Mouse (Mus musculus): ENCODE data around the gene Cp. TPM values are rescaled to one million over a fixed set of nuclear protein-coding genes. Genes with fewer than 3 reads are reported as not detected.
A peak's percentile ranks its signal among the peaks of the same experiment; 100 is the strongest.
"Not testable (repeated sequence)": the region's sequence is repeated elsewhere in the genome, so short reads cannot be mapped to it uniquely, and the experiment has no call there.

The Cp gene
- polyA plus RNA-seq, 2 experiments = 1.3 TPM

DNA sequence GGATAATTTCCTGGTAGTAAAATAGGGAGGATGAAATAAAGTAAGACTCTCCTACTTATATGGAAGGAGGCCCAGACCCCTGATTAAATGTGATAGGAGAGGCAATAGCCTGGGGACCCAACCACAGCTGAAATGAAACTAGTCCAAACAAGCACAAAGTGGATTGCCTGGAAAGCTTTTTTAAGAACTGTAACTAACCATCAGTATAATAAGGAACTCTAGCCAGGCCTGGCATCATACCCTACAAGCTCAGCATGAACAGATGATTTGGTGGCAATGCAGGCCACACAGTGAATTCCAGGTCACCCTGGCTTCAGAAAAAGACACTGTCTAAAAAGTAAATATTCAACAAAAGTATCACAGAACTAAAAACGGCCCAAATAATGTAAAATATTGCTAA, 48.8 kb downstream of the Cp start:
- Histone ChIP-seq H3K4me3 (replicated peaks; ENCODE audit: low read length) (no peak overlapping the region), H3K4me2 (replicated peaks; ENCODE audit: low read depth, low read length, severe bottlenecking) (no peak overlapping the region), H3K27ac (replicated peaks; ENCODE audit: low read depth, low read length) (no peak overlapping the region), H3K36me3 (ENCODE audit: control insufficient read depth, insufficient read depth, low read length) (peaks cover 9% of the 10 kb centered on the region; the same call in 1 of the 2 replicates), H3K9me3 (ENCODE audit: control insufficient read depth, low read length) (no peaks in the 10 kb centered on the region), H3K27me3 (ENCODE audit: control insufficient read depth, insufficient read depth, low read length) (no peaks in the 10 kb centered on the region), H3K9ac (ENCODE audit: low read depth, low read length, severe bottlenecking) (no peak overlapping the region), H3K4me1 (ENCODE audit: control insufficient read depth, insufficient read depth, low read length) (peaks cover 3% of the 10 kb centered on the region; the same call in 1 of the 2 replicates)
- WGBS = 71% methylated on average over 1 of the region's 1 CpGs
- ATAC-seq (ENCODE audit: low FRiP score, low read depth) (no peak), DNase-seq (ENCODE audit: low spot score) (no peak)
- no peak for TF ChIP-seq POLR2A (IDR thresholded peaks at IDR 0.05; ENCODE audit: borderline replicate concordance, extremely low read depth, insufficient read depth, insufficient read length)

DNA sequence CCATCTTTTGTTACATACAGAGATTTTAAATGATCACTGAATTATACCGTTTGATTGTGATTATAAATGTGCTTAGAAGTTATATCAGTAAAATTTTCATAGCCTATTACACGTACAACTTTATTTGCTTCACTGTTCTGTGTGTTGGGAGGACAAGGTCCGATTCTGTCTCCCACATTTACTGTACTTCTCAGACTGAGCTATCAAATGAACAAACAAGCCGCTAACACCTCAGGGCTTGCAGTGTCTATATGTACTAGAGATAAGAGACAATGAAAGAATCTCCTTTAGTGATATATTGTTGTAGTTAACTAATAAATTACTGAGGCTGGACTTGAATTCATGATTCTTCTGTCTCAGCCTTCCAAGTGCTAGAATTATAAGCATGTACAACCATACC, 50.4 kb downstream of the Cp start:
- no peak for DNase-seq (ENCODE audit: low spot score)
- H3K27me3 ChIP-seq (ENCODE audit: control insufficient read depth, insufficient read depth, low read length) = no peaks in the 10 kb centered on the region
- no peak overlapping the region for H3K4me2 ChIP-seq (replicated peaks; ENCODE audit: low read depth, low read length, severe bottlenecking)
- no peak overlapping the region for H3K4me3 ChIP-seq (replicated peaks; ENCODE audit: low read length)
- H3K4me1 ChIP-seq (ENCODE audit: control insufficient read depth, insufficient read depth, low read length) = peaks cover 10% of the 10 kb centered on the region; the same call in 1 of the 2 replicates
- no peak for TF ChIP-seq POLR2A (IDR thresholded peaks at IDR 0.05; ENCODE audit: borderline replicate concordance, extremely low read depth, insufficient read depth, insufficient read length)
- H3K9ac ChIP-seq (ENCODE audit: low read depth, low read length, severe bottlenecking) = no peak overlapping the region
- H3K9me3 ChIP-seq (ENCODE audit: control insufficient read depth, low read length) = no peaks in the 10 kb centered on the region
- H3K27ac ChIP-seq (replicated peaks; ENCODE audit: low read depth, low read length) = no peak overlapping the region
- 80% methylated on average over 4 of the region's 4 CpGs for WGBS
- peaks cover 5% of the 10 kb centered on the region; the same call in 1 of the 2 replicates for H3K36me3 ChIP-seq (ENCODE audit: control insufficient read depth, insufficient read depth, low read length)
- ATAC-seq (ENCODE audit: low FRiP score, low read depth) = no peak

DNA sequence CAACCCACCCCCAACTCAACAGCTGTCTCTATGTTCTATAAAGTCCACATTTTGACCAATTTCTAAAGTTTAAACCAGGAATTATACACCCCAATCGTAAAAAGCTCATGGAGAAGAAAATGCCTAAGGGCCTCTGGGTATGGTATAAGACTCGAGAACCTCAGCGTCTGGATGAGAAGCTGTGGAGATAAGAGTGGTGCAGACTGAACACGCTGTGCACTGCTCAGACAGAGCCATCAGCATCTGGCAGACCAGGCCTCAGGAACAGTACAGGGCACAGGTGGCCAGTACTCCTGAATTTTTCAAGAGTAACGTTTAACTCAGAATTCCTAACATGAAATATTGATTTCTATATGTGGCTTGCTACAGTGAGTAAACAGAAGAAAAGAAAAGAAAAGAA, 50.9 kb downstream of the Cp start:
- no peak overlapping the region for H3K4me3 ChIP-seq (replicated peaks; ENCODE audit: low read length)
- H3K27me3 ChIP-seq (ENCODE audit: control insufficient read depth, insufficient read depth, low read length) = no peaks in the 10 kb centered on the region
- H3K4me1 ChIP-seq (ENCODE audit: control insufficient read depth, insufficient read depth, low read length) = peaks cover 10% of the 10 kb centered on the region; the same call in 1 of the 2 replicates
- H3K36me3 ChIP-seq (ENCODE audit: control insufficient read depth, insufficient read depth, low read length) = peaks cover 5% of the 10 kb centered on the region; the same call in 1 of the 2 replicates
- H3K4me2 ChIP-seq (replicated peaks; ENCODE audit: low read depth, low read length, severe bottlenecking) = no peak overlapping the region
- DNase-seq (ENCODE audit: low spot score) (no peak), ATAC-seq (ENCODE audit: low FRiP score, low read depth) (no peak)
- H3K27ac ChIP-seq (replicated peaks; ENCODE audit: low read depth, low read length) = no peak overlapping the region
- H3K9ac ChIP-seq (ENCODE audit: low read depth, low read length, severe bottlenecking) = no peak overlapping the region
- WGBS = 53% methylated on average over 5 of the region's 5 CpGs
- no peak for TF ChIP-seq POLR2A (IDR thresholded peaks at IDR 0.05; ENCODE audit: borderline replicate concordance, extremely low read depth, insufficient read depth, insufficient read length)
- H3K9me3 ChIP-seq (ENCODE audit: control insufficient read depth, low read length) = no peaks in the 10 kb centered on the region

DNA sequence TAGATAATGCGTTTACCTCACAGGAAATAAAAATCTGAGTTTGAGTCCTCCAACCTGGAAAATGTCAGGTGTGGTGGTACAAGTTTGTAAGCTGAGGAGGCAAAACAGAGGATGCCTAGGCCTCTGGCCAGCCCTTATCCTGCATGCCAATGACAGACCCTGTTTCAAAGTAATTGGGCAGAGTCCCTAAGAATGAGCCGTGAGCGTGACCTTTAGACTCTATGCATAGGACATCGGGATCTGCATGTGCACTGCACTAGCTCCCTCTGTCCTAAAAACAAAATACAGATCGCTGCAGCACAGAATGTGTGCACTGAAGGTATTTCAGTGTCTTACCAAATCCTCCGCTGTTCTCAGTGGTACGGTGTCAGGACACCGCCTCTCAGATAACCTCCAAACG, 53.6 kb downstream of the Cp start:
- 0 out of 2 replicates have a peak, but pooled peaks cover 4% of the 10 kb centered on the region for H3K36me3 ChIP-seq (ENCODE audit: control insufficient read depth, insufficient read depth, low read length)
- H3K4me1 ChIP-seq (ENCODE audit: control insufficient read depth, insufficient read depth, low read length) = peaks cover 10% of the 10 kb centered on the region; the same call in 1 of the 2 replicates
- H3K9ac ChIP-seq (ENCODE audit: low read depth, low read length, severe bottlenecking) = no peak overlapping the region
- ATAC-seq (ENCODE audit: low FRiP score, low read depth) (peak; percentile 26), DNase-seq (ENCODE audit: low spot score) (no peak)
- no peak for TF ChIP-seq POLR2A (IDR thresholded peaks at IDR 0.05; ENCODE audit: borderline replicate concordance, extremely low read depth, insufficient read depth, insufficient read length)
- H3K4me3 ChIP-seq (replicated peaks; ENCODE audit: low read length) = no peak overlapping the region
- H3K27ac ChIP-seq (replicated peaks; ENCODE audit: low read depth, low read length) = peak overlapping the region; percentile 74
- 77% methylated on average over 9 of the region's 9 CpGs for WGBS
- no peaks in the 10 kb centered on the region for H3K9me3 ChIP-seq (ENCODE audit: control insufficient read depth, low read length)
- no peak overlapping the region for H3K4me2 ChIP-seq (replicated peaks; ENCODE audit: low read depth, low read length, severe bottlenecking)
- H3K27me3 ChIP-seq (ENCODE audit: control insufficient read depth, insufficient read depth, low read length) = no peaks in the 10 kb centered on the region

DNA sequence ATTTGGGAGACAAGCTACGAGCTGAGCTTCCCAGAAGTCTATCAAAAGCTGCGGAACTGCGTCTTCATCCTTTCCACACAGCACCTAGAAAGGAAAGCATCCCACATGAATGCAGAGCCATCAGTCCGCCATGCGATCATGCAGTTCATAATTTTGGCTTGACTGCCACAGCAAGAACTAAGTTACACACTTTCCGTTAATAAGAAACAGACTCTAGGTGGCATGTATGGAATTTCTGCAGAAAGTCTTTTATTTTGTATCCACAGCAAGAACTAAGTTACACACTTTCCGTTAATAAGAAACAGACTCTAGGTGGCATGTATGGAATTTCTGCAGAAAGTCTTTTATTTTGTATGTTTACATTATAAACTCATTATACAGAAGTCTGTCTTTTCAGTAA, 54.1 kb downstream of the Cp start:
- not testable (repeated sequence) for H3K27me3 ChIP-seq (ENCODE audit: control insufficient read depth, insufficient read depth, low read length); H3K9ac ChIP-seq (ENCODE audit: low read depth, low read length, severe bottlenecking); H3K4me1 ChIP-seq (ENCODE audit: control insufficient read depth, insufficient read depth, low read length); H3K4me2 ChIP-seq (replicated peaks; ENCODE audit: low read depth, low read length, severe bottlenecking); H3K9me3 ChIP-seq (ENCODE audit: control insufficient read depth, low read length); H3K4me3 ChIP-seq (replicated peaks; ENCODE audit: low read length); H3K36me3 ChIP-seq (ENCODE audit: control insufficient read depth, insufficient read depth, low read length)
- DNase-seq (ENCODE audit: low spot score) (peak; percentile 25), ATAC-seq (ENCODE audit: low FRiP score, low read depth) (peak; percentile 62)
- WGBS = 34% methylated on average over 7 of the region's 7 CpGs
- peak overlapping the region; percentile 74 for H3K27ac ChIP-seq (replicated peaks; ENCODE audit: low read depth, low read length)

DNA sequence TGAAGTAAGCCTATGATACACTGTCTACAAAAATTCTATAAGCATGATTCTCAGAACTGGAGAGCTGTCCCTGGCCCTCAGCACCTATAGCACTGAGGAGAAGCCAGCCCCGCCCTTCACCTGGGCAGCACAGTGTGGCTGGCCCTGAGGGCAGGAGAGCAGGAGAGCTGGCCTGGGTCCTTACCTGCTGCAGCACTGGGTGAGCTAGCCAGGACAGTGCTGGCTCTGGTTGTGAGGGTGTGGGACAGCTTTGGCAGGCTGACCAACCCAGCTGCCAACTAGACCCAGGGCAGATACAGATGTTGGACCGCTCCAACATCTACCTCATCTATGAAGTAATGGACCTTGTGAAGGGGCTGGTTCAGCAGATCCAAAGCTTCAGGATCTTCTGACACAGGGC, 57.6 kb downstream of the Cp start:
- no peak for TF ChIP-seq POLR2A (IDR thresholded peaks at IDR 0.05; ENCODE audit: borderline replicate concordance, extremely low read depth, insufficient read depth, insufficient read length)
- H3K9ac ChIP-seq (ENCODE audit: low read depth, low read length, severe bottlenecking) = no peak overlapping the region
- H3K27me3 ChIP-seq (ENCODE audit: control insufficient read depth, insufficient read depth, low read length) = no peaks in the 10 kb centered on the region
- H3K36me3 ChIP-seq (ENCODE audit: control insufficient read depth, insufficient read depth, low read length) = peaks cover 17% of the 10 kb centered on the region
- ATAC-seq (ENCODE audit: low FRiP score, low read depth) = no peak
- H3K4me1 ChIP-seq (ENCODE audit: control insufficient read depth, insufficient read depth, low read length) = peaks cover 10% of the 10 kb centered on the region; the same call in 1 of the 2 replicates
- no peaks in the 10 kb centered on the region for H3K9me3 ChIP-seq (ENCODE audit: control insufficient read depth, low read length)
- no peak overlapping the region for H3K27ac ChIP-seq (replicated peaks; ENCODE audit: low read depth, low read length)
- WGBS = 88% methylated on average over 2 of the region's 2 CpGs
- no peak overlapping the region for H3K4me3 ChIP-seq (replicated peaks; ENCODE audit: low read length)
- DNase-seq (ENCODE audit: low spot score) = no peak
- H3K4me2 ChIP-seq (replicated peaks; ENCODE audit: low read depth, low read length, severe bottlenecking) = no peak overlapping the region
